Mouse (Mus musculus) forebrain, embryonic 12.5 days (tissue): ENCODE measurements around the gene Lrig2. TPM values are rescaled to one million over a fixed set of nuclear protein-coding genes. Genes with fewer than 3 reads are reported as not detected.
A peak's percentile ranks its signal among the peaks of the same experiment; 100 is the strongest.

Experiments
- ATAC-seq: fragments of 200-750 bp; cut with Nextera tagmentation; 2 replicates; pipeline ENCODE4 v1.8.0; 2017; ENCODE audit warnings: moderate TSS enrichment; ENCODE audit not compliant: low FRiP score
- H3K27ac ChIP-seq: fragments of 300-500 bp; sonication (generic); 2 replicates; pipeline ENCODE4 v1.5.1; 2016; ENCODE audit warnings: mild to moderate bottlenecking
- H3K27me3 ChIP-seq: fragments of 300-500 bp; sonication (generic); 2 replicates; pipeline ENCODE4 v1.6.1; 2016; ENCODE audit warnings: mild to moderate bottlenecking
- H3K36me3 ChIP-seq: fragments of 300-500 bp; sonication (generic); replicated peaks from 2 replicates; pipeline ENCODE4 v1.6.1; 2016; ENCODE audit warnings: mild to moderate bottlenecking
- H3K4me1 ChIP-seq: fragments of 300-500 bp; sonication (generic); 2 replicates; pipeline ENCODE4 v1.6.1; 2016
- H3K4me2 ChIP-seq: fragments of 300-500 bp; sonication (generic); 2 replicates; pipeline ENCODE4 v1.6.1; 2016; ENCODE audit warnings: mild to moderate bottlenecking, moderate library complexity
- H3K4me3 ChIP-seq: fragments of 300-500 bp; sonication (generic); replicated peaks from 2 replicates; pipeline ENCODE4 v1.5.1; 2016; ENCODE audit warnings: mild to moderate bottlenecking
- H3K9ac ChIP-seq: fragments of 300-500 bp; sonication (generic); 2 replicates; pipeline ENCODE4 v1.6.1; 2016; ENCODE audit warnings: mild to moderate bottlenecking
- H3K9me3 ChIP-seq: fragments of 300-500 bp; sonication (generic); 2 replicates; pipeline ENCODE4 v1.6.1; 2016
- WGBS: fragments of 180-500 bp; shearing (Covaris S2); methylation state at CpG from one replicate; pipeline ENCODE4 v1.1.7; 2016; 5-methylcytosine and 5-hydroxymethylcytosine counted together
- polyA plus RNA-seq: library from polyadenylated mRNA; unstranded; fragments of >200 nt; fragmentation: Nextera tagmentation; extraction: Ambion mirVana; gene quantifications from 2 replicates; pipeline ENCODE4 v1.2.1, GENCODE M21; 2016

The Lrig2 gene
- 27.2 and 31.1 TPM in 2 replicates for polyA plus RNA-seq

DNA sequence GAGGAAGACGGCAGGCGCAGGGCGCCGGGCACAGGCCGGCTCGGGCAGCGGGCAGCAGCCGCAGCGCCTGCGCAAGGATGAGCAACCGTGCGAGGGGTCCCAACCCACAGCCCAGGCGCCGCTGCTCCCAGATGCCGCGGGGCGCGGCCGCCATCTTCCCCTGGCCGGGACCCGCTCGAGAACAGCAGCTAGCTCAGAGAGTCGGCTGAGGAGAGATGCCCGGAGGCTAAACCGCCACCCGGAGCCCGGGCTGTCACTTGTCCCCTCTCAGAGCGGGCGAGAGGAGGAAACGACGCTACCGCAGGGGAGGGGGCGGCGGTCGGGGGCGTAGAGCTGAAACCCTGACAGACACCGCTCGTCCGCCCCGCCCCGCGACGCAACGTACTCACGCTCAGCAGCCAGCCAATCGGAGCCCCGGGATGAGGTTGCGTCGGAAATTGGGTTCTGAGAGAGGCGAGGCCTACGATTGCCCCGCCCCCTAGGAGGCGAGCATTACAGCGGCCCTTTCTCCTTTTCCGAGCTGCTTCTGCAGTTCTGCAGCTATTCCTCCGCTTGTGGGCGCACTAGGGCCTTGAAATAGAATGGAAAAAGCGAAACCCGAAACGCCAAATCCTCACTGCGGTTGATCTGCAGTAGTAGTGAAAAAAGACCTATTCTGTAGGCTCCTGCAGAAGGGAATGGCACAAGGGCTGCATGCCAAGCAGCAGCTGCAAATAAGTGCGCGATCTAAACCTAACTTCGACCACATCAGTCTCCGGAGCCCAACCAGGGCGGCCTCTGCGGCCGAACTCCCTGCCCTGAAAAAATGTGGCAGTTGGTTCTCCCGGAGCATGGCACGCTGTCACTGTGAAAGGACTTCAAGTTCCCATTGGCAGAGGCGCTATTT lies at the start of gene Lrig2:
TSS of gene Lrig2 (minus strand) at position 381 of the 886 bp plus-strand sequence.
- no peaks in the 10 kb centered on the region for H3K36me3 ChIP-seq
- peak within 1 kb of the TSS; percentile 73 for H3K9ac ChIP-seq
- under 1% methylated on average over 70 of the region's 71 CpGs for WGBS

DNA sequence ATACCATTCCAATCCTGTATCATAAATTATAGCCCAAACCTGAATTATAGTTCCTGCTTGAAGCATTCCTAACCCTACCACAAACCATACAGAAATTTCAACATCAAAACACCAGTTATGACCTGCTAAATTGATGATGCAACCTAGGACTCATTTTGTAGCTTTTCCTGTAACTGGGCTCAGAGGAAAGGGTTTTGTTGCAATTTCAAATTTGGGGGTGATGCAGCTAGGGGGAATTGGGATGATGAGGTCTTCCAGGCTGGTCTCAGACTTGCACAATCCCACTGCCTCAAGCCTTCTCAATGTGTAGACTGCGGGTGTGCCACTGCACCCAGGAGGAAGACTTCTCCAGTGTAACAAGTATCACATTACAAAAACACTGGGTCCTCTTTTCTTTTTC lies 44.9 kb upstream of the Lrig2 start:
- no peaks in the 10 kb centered on the region for H3K4me1 ChIP-seq
- H3K4me3 ChIP-seq: no peak overlapping the region
- no peaks in the 10 kb centered on the region for H3K9me3 ChIP-seq
- no peak overlapping the region for H3K9ac ChIP-seq
- 100% methylated on average over 1 of the region's 1 CpGs for WGBS
- ATAC-seq: no peak
- no peak overlapping the region for H3K27ac ChIP-seq
- no peaks in the 10 kb centered on the region for H3K27me3 ChIP-seq
- H3K4me2 ChIP-seq: no peak overlapping the region
- no peaks in the 10 kb centered on the region for H3K36me3 ChIP-seq

More for the DNA sequence above, at the start of gene Lrig2:
- H3K27ac ChIP-seq: peak within 1 kb of the TSS; percentile 94
- peak within 1 kb of the TSS; percentile 64 for H3K4me3 ChIP-seq
- H3K4me1 ChIP-seq: peaks cover 20% of the 10 kb centered on the region
- no peaks in the 10 kb centered on the region for H3K9me3 ChIP-seq
- ATAC-seq: peak; percentile 99
- 0 out of 2 replicates have a peak, but pooled peaks cover 3% of the 10 kb centered on the region for H3K27me3 ChIP-seq
- H3K4me2 ChIP-seq: peak within 1 kb of the TSS; percentile 54

DNA sequence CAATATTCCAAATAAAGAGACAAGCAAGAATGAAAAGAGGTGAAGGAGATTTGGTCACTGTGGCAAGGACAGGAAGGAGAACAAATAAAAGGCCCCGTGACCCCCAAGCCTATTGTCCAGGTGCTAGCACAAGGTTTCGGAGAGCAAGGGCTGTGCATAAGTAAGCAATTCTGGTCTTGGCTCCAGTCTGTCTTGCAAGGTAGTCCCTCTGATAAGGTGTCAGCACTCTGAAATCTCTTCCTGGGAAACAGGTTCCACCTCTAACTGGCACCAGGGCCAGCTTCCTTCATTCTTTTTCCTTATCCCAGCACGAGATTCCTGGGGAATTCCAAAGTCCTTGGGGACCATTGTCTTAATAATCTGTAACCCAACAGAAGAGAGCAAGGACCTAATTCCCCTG lies 38.9 kb upstream of the Lrig2 start:
- ATAC-seq: no peak
- Histone ChIP-seq H3K9ac (no peak overlapping the region), H3K27ac (no peak overlapping the region), H3K4me3 (no peak overlapping the region), H3K27me3 (no peaks in the 10 kb centered on the region), H3K36me3 (no peaks in the 10 kb centered on the region), H3K9me3 (no peaks in the 10 kb centered on the region), H3K4me2 (no peak overlapping the region), H3K4me1 (no peaks in the 10 kb centered on the region)
- 60% methylated on average over 3 of the region's 3 CpGs for WGBS

DNA sequence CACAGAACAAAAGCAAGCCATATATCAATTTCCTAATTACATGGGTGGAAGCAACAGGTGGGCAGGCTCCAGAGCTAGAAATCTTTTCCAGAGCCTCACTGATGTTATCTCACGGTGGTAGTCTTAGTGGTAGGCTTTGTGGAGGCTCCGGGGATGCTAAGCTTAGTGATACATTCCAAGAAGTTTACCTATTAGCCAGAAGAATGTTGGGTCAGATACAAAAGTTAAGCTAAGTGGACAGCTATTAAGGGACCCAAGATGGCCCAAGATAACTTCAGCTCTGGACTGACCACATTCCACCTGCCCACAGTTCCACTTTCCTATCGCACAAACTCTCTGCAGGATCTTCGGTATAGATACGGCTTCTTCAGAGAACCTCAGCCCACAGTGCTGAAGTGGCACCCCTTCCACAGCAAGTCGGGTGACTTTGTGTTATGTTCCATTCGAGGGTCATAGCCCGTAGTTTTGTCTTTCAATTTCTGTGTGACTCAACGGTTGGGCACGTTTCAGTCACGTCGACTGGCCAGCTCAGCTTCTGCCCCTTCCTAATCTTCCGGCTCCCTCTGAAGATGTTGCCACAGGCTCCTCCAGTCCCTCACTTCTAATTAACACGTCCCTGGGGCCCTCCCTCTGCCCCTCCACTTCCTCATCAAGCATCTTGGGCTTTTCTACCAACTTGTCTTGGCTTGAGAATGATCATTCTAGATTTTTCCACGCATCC lies 36.8 kb upstream of the Lrig2 start:
- Histone ChIP-seq H3K27ac (no peak overlapping the region), H3K9me3 (no peaks in the 10 kb centered on the region), H3K36me3 (no peaks in the 10 kb centered on the region), H3K4me2 (no peak overlapping the region), H3K4me3 (no peak overlapping the region), H3K27me3 (no peaks in the 10 kb centered on the region), H3K9ac (no peak overlapping the region), H3K4me1 (no peaks in the 10 kb centered on the region)
- WGBS: 73% methylated on average over 15 of the region's 15 CpGs
- ATAC-seq: no peak

DNA sequence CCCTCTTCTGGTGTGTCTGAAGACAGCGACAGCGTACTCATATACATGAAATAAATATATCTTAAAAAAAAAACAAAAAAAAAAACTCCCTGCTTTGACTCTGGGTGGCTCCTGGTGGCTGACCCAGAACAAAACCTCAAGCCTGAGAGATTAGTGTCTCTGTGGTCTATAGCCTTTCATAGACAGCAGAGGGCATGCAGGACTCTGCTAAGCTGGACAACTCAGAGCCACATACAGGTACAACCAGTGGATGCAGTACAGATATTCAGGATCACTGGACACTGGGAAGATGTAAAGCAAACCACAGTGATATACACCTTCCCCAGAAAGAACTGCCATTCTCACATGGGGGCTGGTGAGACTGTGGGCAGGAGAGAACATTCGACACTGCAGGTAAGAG lies 32.1 kb upstream of the Lrig2 start:
- no peak overlapping the region for H3K4me3 ChIP-seq
- WGBS: 96% methylated on average over 3 of the region's 3 CpGs

DNA sequence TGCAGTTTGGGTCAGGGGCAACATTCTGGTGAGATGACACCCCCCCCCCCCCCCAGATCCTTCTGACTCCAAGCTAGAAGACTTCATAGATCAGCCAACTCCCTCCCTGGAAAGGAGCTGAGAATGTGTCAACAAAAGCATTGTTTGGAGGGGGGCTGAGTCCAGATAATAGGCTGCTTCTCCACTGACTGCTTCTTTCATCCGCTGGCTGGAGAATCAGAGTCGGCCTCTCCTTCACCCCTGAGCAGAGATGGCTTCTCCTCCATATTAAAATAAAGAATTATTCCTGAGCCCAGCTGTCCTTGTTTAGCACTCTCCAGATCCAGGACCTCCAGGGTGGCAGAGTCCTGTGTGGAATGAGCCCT lies 30.3 kb upstream of the Lrig2 start:
- 0% methylated on average over 2 of the region's 2 CpGs for WGBS
- ATAC-seq: peak; percentile 46; the same call in 1 of the 2 replicates
- Histone ChIP-seq H3K4me3 (no peak overlapping the region), H3K27ac (0 out of 2 replicates have a peak overlapping the region, but pooled peaks have one; percentile 42), H3K9ac (peak overlapping the region; percentile 47; the same call in 1 of the 2 replicates), H3K4me2 (peak overlapping the region; percentile 58), H3K9me3 (no peaks in the 10 kb centered on the region), H3K36me3 (no peaks in the 10 kb centered on the region), H3K4me1 (peaks cover 15% of the 10 kb centered on the region), H3K27me3 (no peaks in the 10 kb centered on the region)

More for the DNA sequence above, 32.1 kb upstream of the Lrig2 start:
- no peak overlapping the region for H3K9ac ChIP-seq
- ATAC-seq: no peak
- no peaks in the 10 kb centered on the region for H3K9me3 ChIP-seq
- no peaks in the 10 kb centered on the region for H3K36me3 ChIP-seq
- H3K27ac ChIP-seq: no peak overlapping the region
- no peak overlapping the region for H3K4me2 ChIP-seq
- peaks cover 15% of the 10 kb centered on the region for H3K4me1 ChIP-seq
- H3K27me3 ChIP-seq: no peaks in the 10 kb centered on the region

DNA sequence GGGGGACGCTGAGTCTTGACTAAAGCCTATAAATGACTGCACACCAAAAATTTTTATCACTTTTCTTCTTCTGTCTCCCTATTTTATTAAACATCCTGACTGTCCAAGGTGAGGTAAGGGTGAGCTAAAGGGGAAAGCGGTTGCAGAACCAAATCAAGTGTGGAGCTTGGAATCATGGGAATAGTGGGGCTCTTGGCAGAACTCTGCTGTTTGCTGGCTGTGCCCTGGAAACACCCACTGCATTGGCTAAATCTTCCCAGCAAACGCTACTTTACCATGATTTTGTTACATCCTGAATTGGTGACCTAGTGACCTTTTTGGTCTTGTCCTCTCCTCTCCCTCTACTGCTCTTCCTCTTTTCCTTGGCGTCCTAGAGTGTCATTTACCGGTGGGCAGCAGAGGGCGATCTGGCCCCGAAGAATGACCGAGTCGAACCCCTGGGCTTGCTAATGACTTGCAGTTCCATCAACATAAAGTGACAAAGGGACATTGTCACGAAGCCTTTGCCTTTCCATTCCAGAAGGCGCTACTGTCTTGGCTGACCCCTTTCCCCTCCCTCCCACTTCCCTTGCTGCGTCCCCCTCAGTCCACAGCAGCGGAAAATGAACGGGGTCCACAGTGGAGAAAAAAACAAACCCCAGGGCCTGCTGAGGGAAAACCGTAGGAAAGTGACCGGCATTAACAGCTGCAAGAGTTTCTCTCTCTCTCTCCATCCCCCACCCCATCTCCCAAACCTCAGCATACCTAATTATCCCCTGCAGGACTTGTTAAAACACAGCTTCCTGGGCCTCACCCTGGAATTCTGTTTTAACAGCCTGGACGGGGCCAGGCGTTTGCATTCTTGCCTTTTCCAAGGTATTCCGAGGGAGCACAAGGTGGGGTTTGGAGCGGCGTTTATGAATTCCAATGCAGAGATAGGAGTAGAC lies 29.7 kb upstream of the Lrig2 start:
- H3K9ac ChIP-seq: peak overlapping the region; percentile 47; the same call in 1 of the 2 replicates
- no peaks in the 10 kb centered on the region for H3K27me3 ChIP-seq
- peak overlapping the region; percentile 58 for H3K4me2 ChIP-seq
- peak; percentile 75 for ATAC-seq
- WGBS: 6% methylated on average over 21 of the region's 21 CpGs
- no peaks in the 10 kb centered on the region for H3K36me3 ChIP-seq
- peak overlapping the region; percentile 28 for H3K4me3 ChIP-seq
- peak overlapping the region; percentile 42; the same call in 1 of the 2 replicates for H3K27ac ChIP-seq
- H3K9me3 ChIP-seq: no peaks in the 10 kb centered on the region
- H3K4me1 ChIP-seq: peaks cover 15% of the 10 kb centered on the region

DNA sequence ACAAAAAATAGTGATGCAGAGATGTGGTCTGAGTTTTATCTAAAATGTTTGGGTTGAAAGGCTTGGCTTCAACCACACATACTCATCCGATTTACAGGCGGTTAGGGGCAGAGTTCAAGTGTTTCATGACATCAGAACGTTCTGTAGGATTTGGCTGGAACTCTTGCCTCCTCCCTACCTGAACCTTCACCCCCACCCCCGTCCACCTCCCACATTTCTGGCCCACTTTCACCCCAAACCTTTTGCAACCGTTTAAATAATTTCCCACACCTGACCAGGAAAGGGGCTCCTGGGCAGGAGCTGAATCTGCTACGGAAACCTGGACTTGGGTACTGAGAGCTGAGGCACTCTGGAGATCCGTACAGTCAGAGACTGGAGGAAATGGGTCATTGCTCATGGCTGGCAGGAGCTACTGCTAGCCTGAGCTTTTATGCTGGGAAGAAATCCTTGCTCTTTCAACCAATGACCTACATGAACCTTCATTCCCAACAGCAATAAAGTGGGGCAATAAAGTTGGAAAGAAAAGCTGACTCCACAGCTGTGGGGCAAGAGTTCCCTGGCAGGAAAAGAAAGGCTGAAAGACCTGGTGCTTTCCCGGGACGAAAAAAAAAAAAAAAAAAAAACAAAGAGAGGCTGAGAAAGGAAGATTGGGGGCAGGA lies 28.9 kb upstream of the Lrig2 start:
- no peaks in the 10 kb centered on the region for H3K27me3 ChIP-seq
- no peak overlapping the region for H3K9ac ChIP-seq
- no peaks in the 10 kb centered on the region for H3K9me3 ChIP-seq
- H3K4me3 ChIP-seq: no peak overlapping the region
- no peak for ATAC-seq
- no peaks in the 10 kb centered on the region for H3K36me3 ChIP-seq
- H3K27ac ChIP-seq: no peak overlapping the region
- no peak overlapping the region for H3K4me2 ChIP-seq
- peaks cover 15% of the 10 kb centered on the region for H3K4me1 ChIP-seq
- WGBS: 70% methylated on average over 9 of the region's 9 CpGs

DNA sequence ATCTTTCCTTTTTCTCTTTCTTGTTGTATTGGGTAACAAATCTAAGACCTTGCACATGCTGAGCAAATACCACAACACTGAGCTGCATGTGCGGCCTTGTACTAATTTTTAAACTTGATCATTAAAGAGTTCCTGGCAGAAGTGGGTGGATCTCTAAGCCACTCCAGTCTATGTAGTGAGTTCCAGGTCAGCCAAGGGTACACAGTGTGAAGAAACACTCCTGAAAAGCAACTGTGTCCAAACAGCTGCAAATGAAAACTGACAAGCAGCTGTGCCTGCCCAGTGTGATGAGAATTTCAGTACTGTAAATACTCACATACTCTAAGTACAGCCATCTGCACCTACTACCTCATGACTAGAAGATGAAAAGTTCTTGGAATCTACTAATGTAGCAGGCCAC lies 21.5 kb upstream of the Lrig2 start:
- H3K27ac ChIP-seq: no peak overlapping the region
- H3K4me3 ChIP-seq: no peak overlapping the region
- no peaks in the 10 kb centered on the region; the same call in 1 of the 2 replicates for H3K9me3 ChIP-seq
- no peaks in the 10 kb centered on the region for H3K27me3 ChIP-seq
- no peaks in the 10 kb centered on the region for H3K36me3 ChIP-seq
- H3K4me1 ChIP-seq: no peaks in the 10 kb centered on the region
- ATAC-seq: no peak
- no peak overlapping the region for H3K4me2 ChIP-seq
- no peak overlapping the region for H3K9ac ChIP-seq
- 93% methylated on average over 1 of the region's 1 CpGs for WGBS

DNA sequence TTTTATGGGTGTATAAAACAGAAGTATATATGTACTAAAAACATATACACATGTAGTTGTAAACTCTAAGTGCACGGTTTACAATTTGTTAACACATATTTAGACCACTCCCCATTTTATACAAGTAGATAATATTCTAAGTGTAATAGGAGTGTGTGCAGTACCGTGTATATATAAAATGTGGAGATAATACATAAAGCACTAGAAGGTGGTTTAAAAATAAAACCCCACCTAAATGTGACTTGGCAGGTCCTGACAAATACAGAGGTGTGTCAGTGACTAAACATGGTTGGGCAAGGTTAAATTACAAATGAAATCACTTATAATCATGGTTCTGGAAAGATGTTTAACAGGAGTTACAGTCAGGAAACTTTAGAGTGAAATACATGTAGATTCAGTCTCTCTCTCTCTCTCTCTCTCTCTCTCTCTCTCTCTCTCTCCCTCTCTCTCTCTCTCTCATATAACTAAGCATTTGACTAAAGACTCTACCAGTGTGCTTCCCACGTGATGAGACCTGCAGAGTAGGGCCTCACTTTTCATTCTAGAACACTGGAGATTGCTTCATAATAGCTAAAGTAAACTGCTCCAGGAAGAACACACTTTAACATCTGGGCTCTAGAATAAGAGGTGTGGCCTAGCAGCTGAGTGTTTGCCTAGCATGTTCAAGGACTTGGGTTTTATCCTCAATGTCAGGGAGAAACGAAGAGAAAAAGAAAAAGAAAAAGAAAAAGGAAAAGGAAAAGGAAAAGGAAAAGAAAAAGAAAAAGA lies 14.6 kb upstream of the Lrig2 start:
- ATAC-seq: no peak
- H3K9ac ChIP-seq: no peak overlapping the region
- no peaks in the 10 kb centered on the region; the same call in 1 of the 2 replicates for H3K27me3 ChIP-seq
- no peaks in the 10 kb centered on the region for H3K9me3 ChIP-seq
- H3K4me2 ChIP-seq: no peak overlapping the region
- no peak overlapping the region for H3K27ac ChIP-seq
- 79% methylated on average over 4 of the region's 4 CpGs for WGBS
- H3K36me3 ChIP-seq: no peaks in the 10 kb centered on the region
- H3K4me1 ChIP-seq: no peaks in the 10 kb centered on the region
- H3K4me3 ChIP-seq: no peak overlapping the region

DNA sequence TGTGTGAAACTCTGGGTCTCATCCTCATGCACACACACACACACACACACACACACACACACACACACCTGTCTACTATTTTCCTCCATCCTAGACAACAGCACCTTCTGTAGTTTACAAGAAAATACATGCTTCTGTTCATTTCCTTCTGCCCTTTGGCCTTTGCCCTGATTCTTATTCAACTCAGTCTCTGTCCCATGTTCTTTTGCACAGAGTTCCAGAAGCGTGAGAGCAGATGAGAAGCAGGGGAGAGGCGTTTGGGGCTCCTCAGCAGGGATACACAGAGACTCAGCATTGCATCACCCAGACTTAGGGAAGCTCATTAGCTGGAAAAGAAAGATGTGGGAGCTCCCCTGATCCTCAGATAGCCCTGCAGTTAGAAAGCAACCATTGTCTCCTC lies 13.8 kb upstream of the Lrig2 start:
- H3K9ac ChIP-seq: no peak overlapping the region
- ATAC-seq: no peak
- no peak overlapping the region for H3K4me2 ChIP-seq
- H3K27me3 ChIP-seq: no peaks in the 10 kb centered on the region; the same call in 1 of the 2 replicates
- H3K4me1 ChIP-seq: no peaks in the 10 kb centered on the region
- H3K9me3 ChIP-seq: no peaks in the 10 kb centered on the region
- no peaks in the 10 kb centered on the region for H3K36me3 ChIP-seq
- H3K27ac ChIP-seq: no peak overlapping the region
- WGBS: 26% methylated on average over 2 of the region's 2 CpGs
- no peak overlapping the region for H3K4me3 ChIP-seq
